Mouse (Mus musculus): ENCODE data around the gene Metap1. TPM values are rescaled to one million over a fixed set of nuclear protein-coding genes. Genes with fewer than 3 reads are reported as not detected.

Metap1 gene
- polyA plus RNA-seq (2015; fragmentation: Nextera tagmentation; extraction: Ambion mirVana) = 40.6 and 46.4 TPM in 2 replicates

DNA sequence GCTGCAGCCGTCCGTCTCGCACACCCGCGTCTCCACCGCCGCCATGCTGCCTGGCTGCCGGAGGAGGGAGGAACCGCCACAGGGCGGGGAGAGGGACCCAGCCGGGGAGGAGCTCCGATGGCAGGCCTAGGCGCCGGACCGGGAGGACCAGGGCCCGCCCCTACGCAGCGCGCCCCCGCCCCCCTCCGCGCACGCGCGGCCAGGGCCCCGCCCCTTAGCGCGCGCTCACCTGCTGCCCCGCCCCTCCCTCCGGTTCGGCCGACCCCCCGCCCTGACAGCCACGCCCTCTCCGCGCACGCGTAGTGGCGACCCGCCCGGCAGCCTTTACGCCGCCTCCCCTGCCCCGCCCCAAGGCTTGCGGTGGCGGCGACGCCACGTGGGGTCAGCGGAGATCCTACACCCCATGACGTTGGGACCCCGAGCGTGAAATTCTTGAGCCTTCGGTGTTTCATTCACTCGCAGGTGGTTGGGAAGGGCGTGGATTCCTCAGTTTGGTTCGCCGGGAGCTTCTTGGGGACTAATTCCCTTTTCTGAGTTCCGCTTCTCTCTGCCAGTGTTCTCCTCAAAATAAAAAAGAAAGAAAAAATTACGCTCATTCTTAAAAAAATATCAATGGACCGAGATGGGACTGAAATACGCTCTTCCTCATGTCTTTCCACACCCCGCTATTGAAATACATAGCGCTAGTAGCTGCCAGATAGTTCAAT is at the start of gene Metap1:
TSS of gene Metap1 (minus strand) at position 189 of the 707 bp plus-strand sequence.
- Histone ChIP-seq H3K9ac (peak within 1 kb of the TSS; percentile 87), H3K27me3 (no peaks in the 10 kb centered on the region), H3K36me3 (ENCODE audit: poor library complexity, severe bottlenecking) (peaks cover 18% of the 10 kb centered on the region), H3K4me2 (peak within 1 kb of the TSS; percentile 80), H3K4me1 (peaks cover 12% of the 10 kb centered on the region), H3K9me3 (replicated peaks) (0 out of 2 replicates have a peak, but pooled peaks cover 6% of the 10 kb centered on the region), H3K27ac (peak within 1 kb of the TSS; percentile 54), H3K4me3 (peak within 1 kb of the TSS; percentile 86)
- peak; percentile 99 for ATAC-seq
- WGBS = under 1% methylated on average over 30 of the region's 65 CpGs

DNA sequence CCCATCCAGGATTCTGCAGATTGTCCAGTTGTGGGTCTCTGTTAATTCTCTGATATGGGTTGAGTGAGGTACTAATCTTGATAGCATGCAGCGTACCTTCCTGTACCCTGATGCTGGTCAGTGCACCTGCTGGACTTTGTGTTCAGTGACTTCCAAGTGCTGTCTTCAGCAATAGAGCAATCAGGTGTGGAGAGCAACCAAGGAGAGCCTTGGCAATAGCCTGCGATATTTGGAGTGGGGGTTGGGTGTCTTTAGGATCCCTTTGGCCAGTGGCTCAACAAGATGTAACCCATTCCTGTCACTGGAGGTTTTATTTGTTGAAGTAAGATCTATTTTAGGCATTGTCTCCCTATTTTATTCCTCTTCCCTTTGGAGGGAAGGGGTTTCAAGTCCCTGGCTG is 46.7 kb upstream of the Metap1 start:
- Histone ChIP-seq H3K4me3 (no peak overlapping the region), H3K36me3 (ENCODE audit: poor library complexity, severe bottlenecking) (peaks cover 9% of the 10 kb centered on the region), H3K9me3 (replicated peaks) (no peaks in the 10 kb centered on the region), H3K9ac (no peak overlapping the region), H3K27ac (no peak overlapping the region), H3K4me2 (no peak overlapping the region), H3K4me1 (peaks cover 7% of the 10 kb centered on the region; the same call in 1 of the 2 replicates), H3K27me3 (no peaks in the 10 kb centered on the region)
- ATAC-seq = no peak
- 97% methylated on average over 2 of the region's 2 CpGs for WGBS

DNA sequence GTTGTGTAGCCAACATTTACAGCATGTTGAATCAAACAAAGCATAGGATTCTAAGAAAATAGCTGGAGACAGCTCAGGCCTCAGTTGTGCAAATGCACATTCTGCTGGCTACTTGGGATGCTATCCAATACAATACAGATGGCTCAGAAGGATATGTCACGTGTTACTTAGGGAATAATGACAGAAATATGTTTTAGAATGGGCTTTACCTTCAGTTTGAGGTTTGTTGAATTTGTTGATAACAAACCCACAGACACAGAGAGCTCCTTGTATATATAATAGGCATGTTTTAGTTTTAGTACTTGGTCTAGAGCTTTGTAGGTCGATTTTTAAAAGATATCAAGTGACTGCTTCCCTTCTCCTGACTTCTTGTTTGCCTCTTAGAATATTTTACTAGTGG is 43.4 kb upstream of the Metap1 start:
- 75% methylated on average over 2 of the region's 2 CpGs for WGBS

DNA sequence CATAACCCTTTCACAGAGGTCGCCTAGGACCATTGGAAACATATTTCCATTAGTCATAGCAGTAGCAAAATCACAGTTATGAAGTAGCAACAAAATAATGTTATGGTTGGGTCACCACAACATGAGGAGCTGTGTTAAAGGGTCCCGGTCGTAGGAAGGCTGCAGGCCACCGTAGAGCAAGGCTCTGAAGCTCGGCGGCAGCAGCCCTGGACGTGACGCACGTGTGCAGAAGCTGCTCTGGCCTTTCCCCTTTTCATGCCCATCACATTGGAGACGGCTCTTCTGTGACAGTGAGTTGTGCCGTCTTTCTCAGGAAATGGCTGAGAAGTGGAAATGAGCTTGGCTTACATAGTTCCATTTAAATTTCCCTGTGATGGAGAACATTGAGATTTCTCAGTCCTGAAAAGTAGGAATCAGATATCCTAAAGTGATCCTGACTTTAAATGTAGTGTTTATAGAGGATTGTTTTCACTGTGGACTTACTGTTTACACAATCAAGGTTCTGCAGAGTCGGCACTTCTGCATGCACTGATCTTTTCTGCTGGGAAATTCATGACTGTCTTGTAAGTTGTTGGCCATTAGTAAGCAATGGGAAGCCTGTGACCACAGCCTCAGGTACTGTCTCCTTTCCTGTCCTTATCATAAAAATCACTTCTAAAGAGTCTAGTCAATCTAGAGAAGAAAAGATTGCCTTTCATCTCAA is 42.3 kb upstream of the Metap1 start:
- H3K9me3 ChIP-seq (replicated peaks) = no peaks in the 10 kb centered on the region

More for the DNA sequence above, 43.4 kb upstream of the Metap1 start:
- H3K4me3 ChIP-seq = no peak overlapping the region
- H3K9ac ChIP-seq = no peak overlapping the region
- H3K36me3 ChIP-seq (ENCODE audit: poor library complexity, severe bottlenecking) = peaks cover 6% of the 10 kb centered on the region
- no peak overlapping the region for H3K4me2 ChIP-seq
- peaks cover 32% of the 10 kb centered on the region for H3K4me1 ChIP-seq
- no peak for ATAC-seq
- H3K27me3 ChIP-seq = no peaks in the 10 kb centered on the region
- no peak overlapping the region for H3K27ac ChIP-seq
- H3K9me3 ChIP-seq (replicated peaks) = no peaks in the 10 kb centered on the region

DNA sequence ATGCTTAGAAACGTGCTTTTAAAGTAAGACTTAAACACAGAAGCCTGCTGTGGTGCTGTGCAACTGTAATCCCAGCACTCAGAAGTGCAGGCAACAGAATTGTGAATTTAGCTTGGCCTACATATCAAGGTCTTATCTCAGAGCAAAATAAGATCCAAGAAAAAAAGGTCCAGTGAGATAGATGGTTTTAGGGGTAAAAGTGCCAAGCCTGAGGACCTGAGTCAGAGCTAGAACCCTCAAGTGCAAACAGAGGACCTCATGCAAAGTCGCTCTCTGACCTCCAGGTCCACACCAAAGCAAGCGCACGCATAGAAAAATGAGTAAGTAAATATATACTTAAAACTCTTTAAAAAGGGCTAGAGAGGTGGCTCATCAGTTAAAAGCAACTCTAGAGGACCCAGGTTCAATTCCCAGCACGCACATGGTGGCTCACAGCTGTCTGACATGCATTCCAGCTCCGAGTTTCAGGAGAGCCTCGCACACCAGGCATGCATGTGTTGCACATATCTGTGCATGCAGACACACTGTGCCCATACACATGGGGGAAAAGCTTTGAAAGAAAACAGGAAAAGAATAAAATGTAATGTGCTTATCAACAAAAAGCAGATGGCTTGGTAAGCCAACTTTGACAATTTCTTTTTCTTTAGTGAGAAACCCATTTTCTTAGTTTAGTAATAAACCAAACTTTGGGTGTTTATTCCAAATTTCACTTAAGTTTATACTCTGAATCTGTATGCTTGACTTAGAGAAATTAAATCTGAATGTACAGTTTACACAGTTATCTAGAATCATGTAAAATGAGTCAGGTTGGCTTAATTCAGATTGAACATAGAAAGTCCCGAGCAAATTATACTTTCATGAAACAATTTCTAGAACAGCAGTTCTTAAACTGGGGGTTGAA is 41.5 kb upstream of the Metap1 start:
- H3K27ac ChIP-seq = no peak overlapping the region
- no peak overlapping the region for H3K9ac ChIP-seq
- H3K4me2 ChIP-seq = no peak overlapping the region
- peaks cover 3% of the 10 kb centered on the region; the same call in 1 of the 2 replicates for H3K36me3 ChIP-seq (ENCODE audit: poor library complexity, severe bottlenecking)
- no peaks in the 10 kb centered on the region for H3K9me3 ChIP-seq (replicated peaks)
- no peak for ATAC-seq
- H3K27me3 ChIP-seq = no peaks in the 10 kb centered on the region
- H3K4me3 ChIP-seq = no peak overlapping the region
- peaks cover 38% of the 10 kb centered on the region for H3K4me1 ChIP-seq
- WGBS = 87% methylated on average over 8 of the region's 8 CpGs

More for the DNA sequence above, 42.3 kb upstream of the Metap1 start:
- 81% methylated on average over 12 of the region's 12 CpGs for WGBS
- no peak for ATAC-seq
- peaks cover 32% of the 10 kb centered on the region for H3K4me1 ChIP-seq
- no peak overlapping the region for H3K27ac ChIP-seq
- H3K4me2 ChIP-seq = no peak overlapping the region
- no peaks in the 10 kb centered on the region for H3K27me3 ChIP-seq
- no peak overlapping the region for H3K4me3 ChIP-seq
- H3K9ac ChIP-seq = no peak overlapping the region
- peaks cover 6% of the 10 kb centered on the region for H3K36me3 ChIP-seq (ENCODE audit: poor library complexity, severe bottlenecking)

DNA sequence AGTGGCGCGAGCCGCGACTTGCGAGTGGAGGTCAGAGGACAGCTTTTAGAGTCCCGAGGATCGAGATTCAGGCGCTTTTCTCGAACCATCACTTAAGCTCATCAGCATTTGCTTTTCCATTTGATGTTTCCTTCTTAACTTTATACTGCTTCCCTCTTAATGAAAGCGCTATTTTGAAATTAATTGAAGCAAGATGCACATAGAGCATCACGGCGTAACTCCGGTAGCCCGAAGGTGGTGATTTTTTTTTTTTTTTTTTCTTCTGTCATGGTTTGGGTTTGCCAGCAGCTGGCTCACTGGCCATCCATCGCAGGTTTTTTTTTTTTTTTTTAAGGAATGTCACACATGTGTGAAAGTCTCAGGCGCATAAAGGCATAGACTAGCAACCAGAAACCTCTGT is 39.0 kb upstream of the Metap1 start:
- Histone ChIP-seq H3K36me3 (ENCODE audit: poor library complexity, severe bottlenecking) (no peaks in the 10 kb centered on the region), H3K9me3 (replicated peaks) (no peaks in the 10 kb centered on the region), H3K4me1 (peaks cover 42% of the 10 kb centered on the region), H3K27me3 (no peaks in the 10 kb centered on the region), H3K4me3 (peak overlapping the region; percentile 98), H3K4me2 (peak overlapping the region; percentile 71), H3K27ac (0 out of 2 replicates have a peak overlapping the region, but pooled peaks have one; percentile 94), H3K9ac (peak overlapping the region; percentile 94)
- 2% methylated on average over 16 of the region's 16 CpGs for WGBS
- ATAC-seq = no peak

DNA sequence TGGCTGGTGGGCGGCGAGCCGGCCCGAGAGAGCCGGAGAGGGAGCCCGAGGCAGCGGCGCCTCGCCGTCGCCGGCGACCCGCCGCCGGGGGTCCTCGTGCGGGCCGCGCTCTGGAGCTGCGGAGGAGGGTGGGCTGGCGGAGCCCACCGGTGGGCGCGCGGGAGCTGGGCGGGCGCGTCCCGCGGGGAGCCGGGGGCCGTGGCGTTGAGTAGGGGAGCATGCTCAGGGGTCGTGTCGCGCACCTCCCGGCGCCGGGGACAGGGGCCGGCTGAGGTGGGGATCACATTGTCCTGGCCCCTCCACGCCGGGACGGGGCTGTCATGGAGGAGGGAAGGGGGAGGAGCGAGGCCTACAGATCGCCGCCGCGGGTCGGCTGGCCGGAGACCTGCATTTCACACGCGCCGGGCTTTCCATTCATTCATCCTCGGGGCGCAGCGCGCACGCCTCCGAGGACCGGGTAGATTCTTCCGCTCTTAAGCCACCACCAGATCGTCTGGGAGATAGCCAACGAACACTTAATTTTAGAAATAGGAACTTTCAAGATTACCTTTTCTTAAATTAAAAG is 38.4 kb upstream of the Metap1 start:
- no peaks in the 10 kb centered on the region for H3K36me3 ChIP-seq (ENCODE audit: poor library complexity, severe bottlenecking)
- H3K9ac ChIP-seq = peak overlapping the region; percentile 94
- no peaks in the 10 kb centered on the region for H3K9me3 ChIP-seq (replicated peaks)
- peak overlapping the region; percentile 94 for H3K27ac ChIP-seq
- ATAC-seq = peak; percentile 66
- no peaks in the 10 kb centered on the region for H3K27me3 ChIP-seq
- H3K4me2 ChIP-seq = peak overlapping the region; percentile 71
- H3K4me3 ChIP-seq = peak overlapping the region; percentile 98
- peaks cover 42% of the 10 kb centered on the region for H3K4me1 ChIP-seq
- 0% methylated on average over 26 of the region's 64 CpGs for WGBS

DNA sequence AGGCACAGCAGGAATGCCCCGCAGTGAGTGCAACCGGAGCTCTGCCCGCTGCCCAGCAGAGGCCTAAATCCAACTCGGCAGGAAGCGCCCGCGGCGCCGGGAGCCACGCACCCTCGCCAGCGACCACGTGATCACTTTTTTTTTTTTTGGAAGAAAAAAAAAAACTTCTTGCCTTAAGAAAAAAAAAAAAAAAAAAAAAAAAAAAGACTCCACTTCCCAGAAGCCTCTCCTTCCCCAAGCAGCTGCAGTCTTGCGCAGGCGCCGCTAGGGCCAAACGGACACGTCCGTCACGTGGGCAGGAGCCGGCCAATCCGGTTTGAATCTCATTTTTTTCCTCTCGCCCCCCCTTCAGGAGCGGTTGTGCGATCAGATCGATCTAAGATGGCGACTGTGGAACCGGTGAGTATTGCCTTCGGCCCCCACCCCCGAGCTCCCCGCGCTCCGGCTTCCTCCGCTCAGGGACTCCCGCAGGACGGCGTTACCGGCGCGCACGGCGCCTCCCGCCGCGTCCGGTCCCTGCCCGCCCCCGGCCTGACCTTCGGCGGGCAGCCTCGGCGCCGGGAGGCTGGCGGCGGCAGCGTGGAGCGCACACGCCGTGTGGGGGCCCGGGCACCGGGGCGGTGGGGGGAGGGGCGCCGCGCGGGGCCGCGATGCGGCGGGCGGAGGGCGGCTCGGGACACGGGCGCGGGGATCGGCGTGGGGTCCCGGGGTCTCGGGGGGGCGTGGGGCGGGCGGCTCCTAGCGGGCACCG is 37.8 kb upstream of the Metap1 start:
- H3K4me2 ChIP-seq = peak overlapping the region; percentile 76
- H3K36me3 ChIP-seq (ENCODE audit: poor library complexity, severe bottlenecking) = no peaks in the 10 kb centered on the region
- H3K4me3 ChIP-seq = peak overlapping the region; percentile 98
- no peaks in the 10 kb centered on the region for H3K9me3 ChIP-seq (replicated peaks)
- peak overlapping the region; percentile 94 for H3K9ac ChIP-seq
- peaks cover 42% of the 10 kb centered on the region for H3K4me1 ChIP-seq
- peak; percentile 96 for ATAC-seq
- WGBS = under 1% methylated on average over 58 of the region's 85 CpGs
- H3K27me3 ChIP-seq = no peaks in the 10 kb centered on the region
- peak overlapping the region; percentile 94 for H3K27ac ChIP-seq

DNA sequence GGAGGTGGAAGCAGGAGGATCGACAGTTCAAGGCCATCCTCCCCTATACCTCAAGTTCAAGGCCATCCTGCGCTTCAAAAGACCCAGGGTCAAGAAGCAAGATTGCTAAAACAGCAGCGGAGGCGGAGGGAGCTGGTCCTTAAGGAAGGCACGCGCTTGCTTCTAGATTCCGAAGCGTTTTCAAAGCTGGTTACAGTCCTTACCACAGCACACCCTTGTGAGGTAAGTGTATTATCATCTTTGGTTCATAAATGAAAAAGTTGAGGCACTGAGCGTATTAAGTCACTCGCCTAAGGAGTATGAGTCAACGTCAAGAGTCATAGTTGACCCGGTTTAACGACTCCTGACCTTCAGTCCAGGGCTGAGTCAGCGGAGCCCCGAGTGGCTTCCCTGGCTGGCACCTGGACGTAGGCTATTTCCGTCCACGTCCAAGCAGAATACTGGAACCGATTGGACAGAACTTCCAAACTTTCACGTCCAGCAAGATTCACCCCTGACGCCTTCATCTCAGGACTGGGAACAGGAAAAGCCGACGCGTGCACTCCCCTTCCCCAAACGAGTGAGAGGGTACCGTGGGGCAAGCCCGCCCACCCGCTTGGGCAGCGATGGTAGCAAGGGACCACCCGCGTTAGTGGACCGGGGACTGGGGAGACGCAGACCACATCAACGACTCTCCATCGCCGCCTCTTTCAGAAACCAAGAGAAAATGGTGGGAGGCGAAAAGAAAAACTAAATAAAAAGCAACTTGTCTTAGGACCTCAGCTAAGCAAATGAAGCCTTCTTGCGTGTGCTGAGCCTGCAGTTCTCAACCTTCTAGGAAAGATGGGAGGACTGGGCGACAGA is 37.0 kb upstream of the Metap1 start, which contains the start of gene Eif4e:
TSS of gene Eif4e (plus strand) at position 107 of the 843 bp plus-strand sequence.
- Histone ChIP-seq H3K4me1 (peaks cover 35% of the 10 kb centered on the region), H3K27ac (peak within 1 kb of the TSS; percentile 48; the same call in 1 of the 2 replicates), H3K4me3 (peak within 1 kb of the TSS; percentile 98), H3K27me3 (no peaks in the 10 kb centered on the region), H3K9ac (peak within 1 kb of the TSS; percentile 67), H3K4me2 (peak within 1 kb of the TSS; percentile 76), H3K9me3 (replicated peaks) (no peaks in the 10 kb centered on the region), H3K36me3 (ENCODE audit: poor library complexity, severe bottlenecking) (no peaks in the 10 kb centered on the region)
- ATAC-seq = peak; percentile 39
- WGBS = 2% methylated on average over 39 of the region's 39 CpGs

DNA sequence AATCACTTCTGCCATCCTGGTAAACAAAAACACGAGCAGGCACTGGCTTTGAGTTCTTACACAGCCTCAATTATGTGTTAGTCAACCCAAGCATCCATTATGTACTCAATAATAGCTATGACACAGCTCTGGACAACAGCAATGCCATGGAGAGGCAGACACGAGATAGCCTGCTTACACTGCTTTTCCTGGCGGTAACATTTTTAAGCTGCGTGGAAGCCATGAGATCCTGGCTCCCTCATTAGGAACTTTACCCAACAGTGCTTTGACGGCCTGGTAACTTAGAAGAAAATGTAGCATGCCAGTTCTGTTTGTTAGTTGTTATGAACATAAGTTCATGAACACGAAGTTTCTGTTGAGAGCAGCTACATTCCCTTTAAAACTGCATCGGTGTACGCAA is 36.2 kb upstream of the Metap1 start:
- no peak for ATAC-seq
- no peaks in the 10 kb centered on the region for H3K27me3 ChIP-seq
- H3K4me3 ChIP-seq = no peak overlapping the region
- H3K27ac ChIP-seq = no peak overlapping the region
- H3K9me3 ChIP-seq (replicated peaks) = no peaks in the 10 kb centered on the region
- H3K4me2 ChIP-seq = no peak overlapping the region
- no peak overlapping the region for H3K9ac ChIP-seq
- WGBS = 42% methylated on average over 8 of the region's 8 CpGs
- no peaks in the 10 kb centered on the region for H3K36me3 ChIP-seq (ENCODE audit: poor library complexity, severe bottlenecking)
- H3K4me1 ChIP-seq = peaks cover 30% of the 10 kb centered on the region
